14 mouse cellular contexts compared by ENCODE assay signal in genomic region chr5:132933439-132933980, GRCm38 (mm10).
DNase-seq lines count a peak whose midpoint lies in the region; ATAC-seq and TF ChIP-seq lines count a peak whose summit lies in the region.
"Had no signal": no experiment of that assay in that cellular context is flagged by ENCODE, and none has a peak within 500 bp of the region (broad histone marks: within the 10 kb centered on the region; RNA-seq: fewer than 3 reads in every experiment).

No protein-coding gene starts in this region.

- H3K4me1 ChIP-seq in lung, embryonic 16.5 days (replicated peaks; ENCODE audit: control insufficient read depth, insufficient read depth, low read length) = no peaks in the 10 kb centered on the region
- H3K4me1 ChIP-seq in lung, adult 2 months (ENCODE audit: control insufficient read depth, insufficient read depth, low read length) = no peaks in the 10 kb centered on the region
- H3K4me1 ChIP-seq: hindbrain, embryonic 12.5 days had no signal

- TF ChIP-seq CTCF in lung, adult 2 months (IDR thresholded peaks at IDR 0.05; ENCODE audit: insufficient read depth, low read length) = no peak

- H3K27me3 ChIP-seq in lung, embryonic 16.5 days (ENCODE audit: control insufficient read depth, insufficient read depth, low read depth, low read length) = no peaks in the 10 kb centered on the region
- H3K27me3 ChIP-seq: hindbrain, embryonic 12.5 days; neural tube, embryonic 13.5 days had no signal

- H3K9ac ChIP-seq in lung, embryonic 16.5 days (ENCODE audit: low read length) = no peak overlapping the region
- H3K9ac ChIP-seq: hindbrain, embryonic 12.5 days; liver, postnatal 0 days; neural tube, embryonic 13.5 days had no signal

- TF ChIP-seq POLR2A in lung, adult 2 months (IDR thresholded peaks at IDR 0.05; ENCODE audit: borderline replicate concordance, extremely low read depth, low read depth, low read length) = no peak

- H3K9me3 ChIP-seq in lung, embryonic 16.5 days (ENCODE audit: control insufficient read depth, low read length) = no peaks in the 10 kb centered on the region
- H3K9me3 ChIP-seq: hindbrain, embryonic 12.5 days; neural tube, embryonic 13.5 days had no signal

- H3K27ac ChIP-seq in lung, embryonic 16.5 days (ENCODE audit: low read length) = no peak overlapping the region
- H3K27ac ChIP-seq: hindbrain, embryonic 12.5 days; neural tube, embryonic 13.5 days had no signal

- WGBS in lung, embryonic 16.5 days = 50% methylated on average over 9 of the region's 9 CpGs
- WGBS in lung, adult 2 months = 59% methylated on average over 9 of the region's 9 CpGs

- no peak overlapping the region for H3K4me3 ChIP-seq in lung, embryonic 16.5 days (ENCODE audit: low read length)
- no peak overlapping the region for H3K4me3 ChIP-seq in lung, adult 2 months (replicated peaks; ENCODE audit: extremely low read depth, low read depth, low read length)
- H3K4me3 ChIP-seq: hindbrain, embryonic 12.5 days; neural tube, embryonic 13.5 days had no signal

- H3K36me3 ChIP-seq in lung, embryonic 16.5 days (ENCODE audit: control insufficient read depth, insufficient read depth, low read length) = no peaks in the 10 kb centered on the region
- H3K36me3 ChIP-seq: hindbrain, embryonic 12.5 days; neural tube, embryonic 13.5 days had no signal

- H3K4me2 ChIP-seq in lung, embryonic 16.5 days (ENCODE audit: low read depth, low read length) = no peak overlapping the region
- H3K4me2 ChIP-seq: hindbrain, embryonic 12.5 days; neural tube, embryonic 13.5 days had no signal

- peak; percentile 5 for DNase-seq in embryo, embryonic 11.5 days (ENCODE audit: low read depth, low spot score)
- DNase-seq in embryo, embryonic 10 days (ENCODE audit: low spot score) = no peak
- peak; percentile 21 for DNase-seq in kidney, postnatal 10 days
- DNase-seq in kidney, adult 11 months = no peak
- DNase-seq in lung, adult 2 months = no peak
- peak; percentile 63 for DNase-seq in telencephalon, adult 2 months (ENCODE audit: low read depth, low spot score)
- no peak for DNase-seq in thymus, postnatal 10 days (ENCODE audit: low spot score in 2 of 2)
- DNase-seq: cerebellum, postnatal 36 days; gastrocnemius, postnatal 36 days; liver, postnatal 0 days; thymus, adult 2 months had no signal

- ATAC-seq in lung, embryonic 16.5 days (ENCODE audit: low read depth) = peak; percentile 59; the same call in 1 of the 2 replicates
- ATAC-seq: liver, postnatal 0 days had no signal

Comparison
In these comparisons a context has a peak if more than half of its experiments do, and no peak if none do; other contexts are left out.
1. DNase-seq: peak in embryo, embryonic 11.5 days (single experiment), kidney, postnatal 10 days (single experiment) and telencephalon, adult 2 months (single experiment); none in embryo, embryonic 10 days (single experiment), kidney, adult 11 months (single experiment), lung, adult 2 months (single experiment) and thymus, postnatal 10 days (0 of 2).